Mouse (Mus musculus): Measurements from ENCODE around the gene Gstcd. TPM values are rescaled to one million over a fixed set of nuclear protein-coding genes. Genes with fewer than 3 reads are reported as not detected.

Gstcd gene
- total and polyA plus RNA-seq, 2 experiments from 2014 or later, result 1.2 to 4.4 TPM

DNA sequence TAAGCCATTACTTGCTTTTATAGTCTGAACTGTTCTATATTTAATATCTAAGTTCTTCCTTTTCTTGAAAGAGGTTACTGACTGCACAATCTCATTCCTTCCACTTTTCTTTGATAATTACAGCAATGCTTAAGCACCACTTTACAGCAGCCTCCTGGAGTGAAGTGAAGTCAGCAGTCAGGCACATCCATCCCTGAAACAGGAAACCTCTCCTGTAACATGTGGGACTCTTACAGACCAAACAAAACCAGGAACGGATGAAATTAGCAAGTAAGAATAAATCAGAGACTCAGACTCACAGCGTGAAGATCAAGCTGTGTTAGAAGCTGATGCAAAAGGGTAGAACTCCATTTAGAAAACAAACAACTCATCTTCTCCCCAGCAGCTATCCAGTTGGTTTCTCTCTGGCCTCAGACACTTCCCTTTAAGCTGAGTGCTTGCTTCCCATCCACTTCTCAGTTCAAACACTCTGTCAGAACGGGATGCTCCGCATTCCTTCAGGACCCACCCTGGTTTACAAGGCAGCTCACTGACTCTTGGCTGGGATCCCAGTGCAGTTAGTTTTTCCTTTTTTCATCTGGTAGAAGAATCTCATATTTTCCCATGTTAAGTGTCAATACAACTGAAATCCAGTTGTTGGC is 107.9 kb downstream of the Gstcd start:
- Histone ChIP-seq H3K27me3 (ENCODE audit: control insufficient read depth, insufficient read depth, low read length) (no peaks in the 10 kb centered on the region), H3K4me3 (ENCODE audit: low read depth, low read length) (no peak overlapping the region), H3K9ac (replicated peaks; ENCODE audit: low read depth, low read length) (no peak overlapping the region), H3K9me3 (replicated peaks; ENCODE audit: control insufficient read depth, low read length) (no peaks in the 10 kb centered on the region), H3K36me3 (replicated peaks; ENCODE audit: control insufficient read depth, insufficient read depth, low read length) (peaks cover 8% of the 10 kb centered on the region; the same call in 1 of the 2 replicates), H3K4me2 (ENCODE audit: low read depth, low read length) (no peak overlapping the region), H3K4me1 (ENCODE audit: control insufficient read depth, insufficient read depth) (no peaks in the 10 kb centered on the region), H3K27ac (ENCODE audit: low read depth) (no peak overlapping the region)
- TF ChIP-seq CTCF (IDR thresholded peaks at IDR 0.05; ENCODE audit: low read depth), result no peak
- no peak for TF ChIP-seq EP300 (IDR thresholded peaks at IDR 0.05; ENCODE audit: low read depth)
- WGBS, result 19% methylated on average over 4 of the region's 4 CpGs
- no peak for ATAC-seq (ENCODE audit: insufficient read depth, low read depth)
- no peak for DNase-seq (ENCODE audit: low spot score)

DNA sequence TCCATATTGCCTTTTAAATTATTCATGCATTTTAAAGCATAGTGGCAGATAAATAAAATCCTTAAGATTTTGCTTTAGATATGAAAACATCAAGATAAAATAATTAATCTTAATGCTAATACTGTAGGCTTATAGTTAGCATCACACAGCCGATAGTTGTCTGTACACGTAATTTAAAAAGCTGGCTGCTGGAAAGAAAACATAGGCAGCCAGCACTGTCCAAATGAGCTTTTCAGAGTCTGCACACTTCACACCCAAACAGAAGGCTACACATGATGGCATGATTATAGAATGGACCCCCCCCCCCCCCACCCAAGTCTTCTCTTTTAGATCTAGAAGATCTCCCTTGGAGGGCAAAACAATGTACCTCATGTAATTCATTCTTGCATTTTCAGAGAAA is 109.9 kb downstream of the Gstcd start:
- Histone ChIP-seq H3K9ac (replicated peaks; ENCODE audit: low read depth, low read length) (no peak overlapping the region), H3K4me1 (ENCODE audit: control insufficient read depth, insufficient read depth) (no peaks in the 10 kb centered on the region), H3K9me3 (replicated peaks; ENCODE audit: control insufficient read depth, low read length) (no peaks in the 10 kb centered on the region), H3K4me3 (ENCODE audit: low read depth, low read length) (no peak overlapping the region), H3K4me2 (ENCODE audit: low read depth, low read length) (no peak overlapping the region), H3K27ac (ENCODE audit: low read depth) (no peak overlapping the region), H3K36me3 (replicated peaks; ENCODE audit: control insufficient read depth, insufficient read depth, low read length) (peaks cover 4% of the 10 kb centered on the region; the same call in 1 of the 2 replicates), H3K27me3 (ENCODE audit: control insufficient read depth, insufficient read depth, low read length) (no peaks in the 10 kb centered on the region)
- ATAC-seq (ENCODE audit: insufficient read depth, low read depth), result no peak
- WGBS, result 100% methylated on average over 2 of the region's 2 CpGs
- no peak for DNase-seq (ENCODE audit: low spot score)
- TF ChIP-seq CTCF (IDR thresholded peaks at IDR 0.05; ENCODE audit: low read depth) (no peak), EP300 (IDR thresholded peaks at IDR 0.05; ENCODE audit: low read depth) (no peak)

DNA sequence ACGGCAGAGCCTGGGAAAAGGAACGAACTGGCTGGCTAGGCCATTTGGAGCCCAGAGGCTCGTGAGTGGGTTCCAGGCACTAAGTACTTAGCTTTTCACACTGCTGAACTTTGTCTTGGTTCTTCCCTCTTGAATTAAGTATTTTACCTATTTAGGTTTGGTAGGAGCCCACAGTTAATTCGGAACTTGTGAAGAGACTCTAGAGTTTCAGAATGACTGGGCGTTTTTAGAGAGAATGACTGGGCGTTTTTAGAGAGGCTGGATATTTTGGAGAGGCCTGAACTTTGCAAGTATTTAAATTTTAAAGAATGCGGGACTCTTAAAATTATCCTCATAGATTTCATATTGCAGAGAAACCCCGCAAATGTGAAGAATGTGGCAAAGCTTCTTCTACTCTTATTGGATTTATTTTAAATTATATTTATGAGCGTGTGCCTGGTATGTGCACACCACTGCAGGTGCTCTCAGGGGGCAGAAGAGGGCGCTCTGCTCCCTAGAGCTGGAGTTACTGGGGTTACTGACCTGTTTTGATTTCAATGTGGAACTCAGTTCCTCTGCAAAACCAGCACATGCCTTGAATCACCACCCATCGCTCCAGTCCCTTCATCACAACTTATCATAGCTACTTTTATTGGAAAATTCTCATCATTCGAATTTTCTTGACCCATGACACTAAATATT is 111.9 kb downstream of the Gstcd start:
- no peaks in the 10 kb centered on the region for H3K4me1 ChIP-seq (ENCODE audit: control insufficient read depth, insufficient read depth)
- TF ChIP-seq EP300 (IDR thresholded peaks at IDR 0.05; ENCODE audit: low read depth), result no peak
- TF ChIP-seq CTCF (IDR thresholded peaks at IDR 0.05; ENCODE audit: low read depth), result no peak
- H3K36me3 ChIP-seq (replicated peaks; ENCODE audit: control insufficient read depth, insufficient read depth, low read length), result peaks cover 4% of the 10 kb centered on the region; the same call in 1 of the 2 replicates
- ATAC-seq (ENCODE audit: insufficient read depth, low read depth) (no peak), DNase-seq (ENCODE audit: low spot score) (no peak)
- H3K27me3 ChIP-seq (ENCODE audit: control insufficient read depth, insufficient read depth, low read length), result no peaks in the 10 kb centered on the region
- H3K4me2 ChIP-seq (ENCODE audit: low read depth, low read length), result no peak overlapping the region
- WGBS, result 91% methylated on average over 12 of the region's 12 CpGs
- H3K9me3 ChIP-seq (replicated peaks; ENCODE audit: control insufficient read depth, low read length), result no peaks in the 10 kb centered on the region
- no peak overlapping the region for H3K4me3 ChIP-seq (ENCODE audit: low read depth, low read length)
- H3K27ac ChIP-seq (ENCODE audit: low read depth), result no peak overlapping the region
- H3K9ac ChIP-seq (replicated peaks; ENCODE audit: low read depth, low read length), result no peak overlapping the region

DNA sequence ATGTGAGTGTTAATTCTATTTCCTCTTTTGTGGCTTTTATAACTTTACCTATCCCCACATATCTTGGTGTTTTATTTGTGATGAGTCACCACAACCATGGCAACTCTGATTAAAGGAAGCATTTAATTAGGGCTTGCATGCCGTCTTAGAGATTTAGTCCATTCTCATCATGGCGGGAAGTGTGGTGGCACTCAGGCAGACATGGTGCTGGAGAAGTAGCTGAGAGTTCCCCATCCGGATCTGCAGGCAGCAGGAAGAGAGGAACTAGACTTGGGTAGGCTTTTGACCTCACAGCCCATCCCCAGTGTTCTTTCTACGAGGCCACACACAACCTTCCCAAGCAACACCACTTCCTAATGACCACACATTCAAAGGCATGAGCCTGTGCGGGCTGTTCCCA is 125.6 kb downstream of the Gstcd start:
- H3K4me2 ChIP-seq (ENCODE audit: low read depth, low read length), result no peak overlapping the region
- no peak overlapping the region for H3K27ac ChIP-seq (ENCODE audit: low read depth)
- no peaks in the 10 kb centered on the region for H3K9me3 ChIP-seq (replicated peaks; ENCODE audit: control insufficient read depth, low read length)
- no peaks in the 10 kb centered on the region for H3K27me3 ChIP-seq (ENCODE audit: control insufficient read depth, insufficient read depth, low read length)
- WGBS, result 73% methylated on average over 5 of the region's 5 CpGs
- TF ChIP-seq EP300 (IDR thresholded peaks at IDR 0.05; ENCODE audit: low read depth), result no peak
- TF ChIP-seq CTCF (IDR thresholded peaks at IDR 0.05; ENCODE audit: low read depth), result no peak
- H3K4me3 ChIP-seq (ENCODE audit: low read depth, low read length), result no peak overlapping the region
- no peak overlapping the region for H3K9ac ChIP-seq (replicated peaks; ENCODE audit: low read depth, low read length)
- no peaks in the 10 kb centered on the region for H3K36me3 ChIP-seq (replicated peaks; ENCODE audit: control insufficient read depth, insufficient read depth, low read length)
- DNase-seq (ENCODE audit: low spot score) (no peak), ATAC-seq (ENCODE audit: insufficient read depth, low read depth) (no peak)
- no peaks in the 10 kb centered on the region for H3K4me1 ChIP-seq (ENCODE audit: control insufficient read depth, insufficient read depth)

DNA sequence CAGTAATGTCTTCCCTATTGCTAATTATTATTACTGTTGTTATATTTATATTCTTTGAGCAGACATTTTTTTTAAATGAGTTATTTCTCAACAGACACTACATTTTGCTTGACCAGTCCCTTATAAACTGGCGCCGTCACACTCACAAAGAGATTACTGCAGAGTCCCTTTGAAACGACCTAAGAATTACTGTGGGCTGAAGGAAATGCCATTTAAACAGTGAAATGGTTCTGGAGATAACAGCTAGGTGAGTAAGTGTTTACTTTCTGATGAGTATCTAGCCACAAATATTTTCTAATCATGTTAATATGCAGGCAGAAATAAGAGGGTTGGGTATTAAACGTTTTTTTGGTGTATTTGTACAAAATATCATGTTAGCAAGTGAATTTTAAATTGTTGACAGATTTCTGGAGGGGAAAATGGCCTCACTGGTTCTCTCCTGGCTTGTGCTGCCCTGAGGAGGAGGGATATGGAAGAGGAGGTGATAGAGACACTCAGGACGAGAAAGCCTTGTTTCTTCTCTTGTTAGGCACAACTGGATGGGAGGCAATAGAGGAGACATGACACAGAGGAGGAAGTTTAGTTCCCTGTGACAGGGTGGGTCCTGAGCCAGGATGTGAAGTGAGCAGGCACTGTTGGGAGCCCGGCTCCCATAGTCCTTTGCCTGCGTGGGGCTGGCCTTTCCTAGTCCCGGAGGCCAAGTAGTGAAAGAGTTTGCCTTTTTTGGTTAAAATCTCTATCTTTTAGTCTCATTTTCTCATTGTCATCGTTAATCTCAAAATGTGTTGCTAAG is 126.9 kb downstream of the Gstcd start:
- Histone ChIP-seq H3K27ac (ENCODE audit: low read depth) (no peak overlapping the region), H3K9me3 (replicated peaks; ENCODE audit: control insufficient read depth, low read length) (no peaks in the 10 kb centered on the region)
- 52% methylated on average over 9 of the region's 9 CpGs for WGBS

More for the DNA sequence above, 126.9 kb downstream of the Gstcd start:
- Histone ChIP-seq H3K4me3 (ENCODE audit: low read depth, low read length) (no peak overlapping the region), H3K4me2 (ENCODE audit: low read depth, low read length) (no peak overlapping the region), H3K36me3 (replicated peaks; ENCODE audit: control insufficient read depth, insufficient read depth, low read length) (no peaks in the 10 kb centered on the region), H3K27me3 (ENCODE audit: control insufficient read depth, insufficient read depth, low read length) (no peaks in the 10 kb centered on the region), H3K9ac (replicated peaks; ENCODE audit: low read depth, low read length) (no peak overlapping the region), H3K4me1 (ENCODE audit: control insufficient read depth, insufficient read depth) (no peaks in the 10 kb centered on the region)
- ATAC-seq (ENCODE audit: insufficient read depth, low read depth) (no peak), DNase-seq (ENCODE audit: low spot score) (no peak)
- TF ChIP-seq EP300 (IDR thresholded peaks at IDR 0.05; ENCODE audit: low read depth) (no peak), CTCF (IDR thresholded peaks at IDR 0.05; ENCODE audit: low read depth) (no peak)

All from heart, postnatal 0 days (tissue).